Mouse (Mus musculus): ENCODE measurements around the gene Lilra5.
"Not testable (repeated sequence)": the region's sequence is repeated elsewhere in the genome, so short reads cannot be mapped to it uniquely, and the experiment has no call there.

The Lilra5 gene

GRCm38 (mm10) chr7:4237454-4237853, at the start of gene Lilra5:
Gene Lilra5 (plus strand): TSS chr7:4237754.
- in situ Hi-C loops (cut with MboI, MseI), result loop anchor here in 1 of 2 experiments (10.0 kb wide), 1 partner anchor 877 kb away; the partner anchor contains the start of gene Rfpl4

- in situ Hi-C loops (cut with MboI, MseI), result no loop called here
These were observed 30.4 kb upstream of the Lilra5 start for GRCm38 (mm10) chr7:4207126-4207525.

- in situ Hi-C loops (cut with MboI, MseI), result no loop called here
These were observed 28.9 kb upstream of the Lilra5 start for GRCm38 (mm10) chr7:4208626-4209025.

GRCm38 (mm10) chr7:4213436-4213835, 24.1 kb upstream of the Lilra5 start:
- in situ Hi-C loops (cut with MboI, MseI), result not testable (repeated sequence)

- in situ Hi-C loops (cut with MboI, MseI), result loop anchor here in 1 of 2 experiments (5.0 kb wide), 1 partner anchor 38 kb away; no protein-coding TSS in a partner anchor
These were observed 22.2 kb upstream of the Lilra5 start for GRCm38 (mm10) chr7:4215396-4215795.

- in situ Hi-C loops (cut with MboI, MseI), result loop anchor here in 1 of 2 experiments (5.0 kb wide), 1 partner anchor 39 kb away; no protein-coding TSS in a partner anchor
These were observed 21.7 kb upstream of the Lilra5 start for GRCm38 (mm10) chr7:4215805-4216204.

GRCm38 (mm10) chr7:4235536-4235935, 2.0 kb upstream of the Lilra5 start:
- in situ Hi-C loops (cut with MboI, MseI), result loop anchor here in 1 of 2 experiments (10.0 kb wide), 1 partner anchor 879 kb away; the partner anchor contains the start of gene Rfpl4

- in situ Hi-C loops (cut with MboI, MseI), result loop anchor here in 1 of 2 experiments (10.0 kb wide), 1 partner anchor 876 kb away; the partner anchor contains the start of gene Rfpl4
These were observed 1.6 kb downstream of the Lilra5 start for GRCm38 (mm10) chr7:4239038-4239721.

- in situ Hi-C loops (cut with MboI, MseI), result loop anchor here in 1 of 2 experiments (10.0 kb wide), 1 partner anchor 64 kb away; no protein-coding TSS in a partner anchor
These were observed 13.7 kb downstream of the Lilra5 start for GRCm38 (mm10) chr7:4251211-4251610.

- in situ Hi-C loops (cut with MboI, MseI), result loop anchor here (5.0 to 10.0 kb wide), 2 partner anchors 59 to 324 kb away; no protein-coding TSS in a partner anchor
These were observed 18.5 kb downstream of the Lilra5 start for GRCm38 (mm10) chr7:4256060-4256459.

- in situ Hi-C loops (cut with MboI, MseI), result not testable (repeated sequence)
These were observed 23.0 kb downstream of the Lilra5 start for GRCm38 (mm10) chr7:4260521-4260920.

- in situ Hi-C loops (cut with MboI, MseI), result not testable (repeated sequence)
These were observed 34.6 kb downstream of the Lilra5 start for GRCm38 (mm10) chr7:4272106-4272505.

- in situ Hi-C loops (cut with MboI, MseI), result not testable (repeated sequence)
These were observed 36.3 kb downstream of the Lilra5 start for GRCm38 (mm10) chr7:4273874-4274273.

GRCm38 (mm10) chr7:4275500-4275899, 37.9 kb downstream of the Lilra5 start:
- in situ Hi-C loops (cut with MboI, MseI), result loop anchor here in 1 of 2 experiments (5.0 kb wide), 1 partner anchor 513 kb away; no protein-coding TSS in a partner anchor

- in situ Hi-C loops (cut with MboI, MseI), result loop anchor here in 1 of 2 experiments (10.0 kb wide), 1 partner anchor 232 kb away; the partner anchor contains the start of gene Tnni3
These were observed 55.1 kb downstream of the Lilra5 start for GRCm38 (mm10) chr7:4292638-4293037.
